Mouse (Mus musculus) erythroblast, embryonic 14.5 days (primary cell): ENCODE results near the gene Tulp2.

Experiments used
- GATA1 ChIP-seq: IDR thresholded peaks from 2 replicates; pipeline ENCODE4 v1.6.1; 2012; ENCODE audit warnings: low read length, inconsistent platforms, mixed read lengths
- TAL1 ChIP-seq: IDR thresholded peaks from 3 replicates; pipeline ENCODE4 v1.6.1; 2012; ENCODE audit warnings: low read length, inconsistent platforms, mixed read lengths

- no peak for TF ChIP-seq GATA1
- TF ChIP-seq TAL1, result no peak
Observed at GRCm38 (mm10) chr7:45540213-45540612, 58.5 kb downstream of the Tulp2 start.
